Mouse (Mus musculus): ENCODE measurements at regions not wholly inside any gene's neighbourhood (a gene's known extent, or its start where the extent isn't known, plus 50 kb on each side); places are given as distances from the start of the nearest gene placed in this dataset.

DNA sequence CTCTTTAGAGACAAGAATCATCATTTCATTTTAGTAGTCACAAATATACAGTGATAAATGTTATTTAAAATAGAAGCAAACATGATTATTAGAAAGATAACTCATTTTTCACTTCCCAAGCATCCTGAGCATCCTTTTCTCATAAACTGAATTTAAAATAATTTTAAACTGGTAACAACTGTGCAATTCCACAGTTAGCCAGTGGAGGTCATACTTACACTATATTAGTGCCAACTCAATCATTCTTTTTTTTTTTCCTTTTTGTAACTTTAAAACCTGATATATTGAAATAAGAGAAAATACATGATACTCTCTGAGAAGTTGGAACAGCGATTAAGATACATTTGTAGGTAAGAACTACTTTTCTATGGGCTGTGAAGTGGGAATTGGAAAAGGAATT lies 113.2 kb upstream of the Gm17509 start:
- no peak for DNase-seq

DNA sequence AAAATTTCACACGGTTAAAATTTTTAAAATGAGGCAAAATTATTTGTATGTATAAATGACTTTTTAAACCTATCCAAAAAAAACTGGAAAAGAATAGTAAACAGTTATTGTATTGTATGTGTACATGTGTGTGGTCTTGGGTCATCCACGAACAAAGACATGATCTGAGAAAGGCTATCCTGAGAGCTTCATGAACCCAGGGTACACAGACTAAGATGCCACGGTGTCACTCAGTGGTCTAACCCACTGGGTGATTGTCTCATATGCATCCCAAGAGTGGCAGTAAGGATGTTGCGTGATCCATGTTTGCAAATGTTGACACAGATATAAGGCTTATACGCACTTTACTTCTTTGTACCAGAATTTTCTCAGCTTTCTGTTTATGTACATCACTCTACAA lies 113.7 kb upstream of the Gm17509 start:
- DNase-seq, result no peak

DNA sequence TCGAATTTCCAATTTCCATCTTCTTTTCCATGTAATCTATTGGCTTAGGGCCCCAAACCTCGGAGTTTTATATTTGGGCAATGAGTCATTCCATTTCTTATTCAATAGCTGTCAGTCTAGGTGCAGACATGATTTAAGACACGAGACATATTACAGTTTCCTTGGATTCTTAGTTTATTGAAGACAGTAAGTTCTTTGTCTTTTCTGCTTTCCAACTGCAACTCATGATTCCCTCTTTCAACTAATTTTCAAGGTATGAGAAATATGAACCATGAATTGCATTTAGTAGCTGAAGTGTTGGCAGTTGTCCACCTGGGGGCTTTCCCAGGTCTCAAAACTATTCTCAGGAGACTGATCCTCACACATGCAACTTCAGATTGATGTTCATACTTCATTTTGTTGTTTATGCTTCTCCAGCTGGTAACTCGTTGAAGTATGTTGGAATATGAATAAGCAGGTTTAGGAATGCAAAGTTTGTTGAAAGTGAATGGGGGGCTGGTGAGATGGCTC lies 160.3 kb upstream of the Gm17509 start:
- no peak for DNase-seq

DNA sequence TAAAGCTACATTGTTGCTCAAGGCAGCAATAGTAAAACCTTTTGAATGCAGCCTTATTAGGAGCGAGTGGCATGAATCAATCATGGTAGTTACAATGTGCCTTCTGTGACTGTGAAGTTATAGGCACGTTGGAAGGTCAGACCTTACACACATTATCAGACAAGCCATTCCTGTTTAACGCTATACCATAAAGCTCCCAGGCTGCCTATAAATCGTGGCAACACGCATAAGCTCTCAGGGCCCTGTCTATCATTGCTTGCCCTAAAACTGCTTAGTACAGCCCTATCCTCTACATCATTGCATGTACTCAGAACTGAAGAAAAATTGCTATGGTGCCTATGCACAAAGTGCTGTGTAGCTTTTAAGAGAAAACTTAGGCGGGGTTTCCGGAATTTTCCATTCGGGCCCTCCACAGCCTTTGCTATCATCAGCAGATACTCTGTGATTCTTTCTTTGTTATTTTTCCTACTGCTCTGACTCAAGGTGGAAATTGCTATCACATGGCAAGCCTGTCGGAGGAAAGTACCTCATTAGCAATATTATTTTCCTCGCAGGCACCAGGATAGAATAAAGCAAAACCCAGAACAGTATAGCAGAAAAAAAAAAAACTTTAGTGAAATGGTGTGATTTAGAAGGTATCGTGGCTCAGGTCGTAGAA lies 162.7 kb upstream of the Gm17509 start:
- DNase-seq, result no peak

DNA sequence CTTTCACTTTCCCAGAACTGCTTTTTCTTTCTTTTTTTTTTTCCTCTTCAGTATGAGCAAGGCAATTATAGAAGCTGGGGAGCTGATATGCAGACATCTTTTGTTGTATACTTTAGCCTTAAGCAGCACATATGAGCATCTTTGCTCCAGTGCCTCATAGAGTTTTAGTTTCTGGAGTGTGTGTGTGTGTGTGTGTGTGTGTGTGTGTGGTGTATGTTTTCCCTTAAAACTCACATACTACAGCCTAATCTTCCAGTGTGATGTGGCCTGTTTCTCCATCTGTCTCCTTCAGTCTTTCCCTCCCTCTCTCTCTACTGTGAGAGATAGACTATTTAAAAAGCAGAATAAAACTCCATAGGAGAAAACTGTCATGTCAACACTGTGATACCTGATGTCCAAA lies 169.4 kb upstream of the Gm17509 start:
- no peak for DNase-seq

DNA sequence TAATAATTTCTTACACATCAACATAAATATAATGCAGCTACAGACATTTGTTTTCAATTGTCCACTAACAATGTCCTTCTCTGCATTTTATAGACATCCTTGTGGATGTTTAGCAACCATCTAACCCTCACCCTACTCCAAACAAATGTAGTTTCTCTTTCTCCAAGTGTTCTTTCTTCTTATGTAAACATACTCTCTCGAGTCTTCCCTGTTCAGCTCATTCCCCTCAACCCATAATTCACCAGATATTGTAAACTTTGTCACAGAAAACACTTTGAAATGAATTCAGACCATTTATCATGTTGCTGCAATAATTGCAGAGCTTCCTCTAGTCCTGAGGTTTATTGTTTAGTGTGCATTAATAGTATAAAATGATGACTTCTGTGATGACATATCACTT lies 172.6 kb upstream of the Gm17509 start:
- no peak for DNase-seq

DNA sequence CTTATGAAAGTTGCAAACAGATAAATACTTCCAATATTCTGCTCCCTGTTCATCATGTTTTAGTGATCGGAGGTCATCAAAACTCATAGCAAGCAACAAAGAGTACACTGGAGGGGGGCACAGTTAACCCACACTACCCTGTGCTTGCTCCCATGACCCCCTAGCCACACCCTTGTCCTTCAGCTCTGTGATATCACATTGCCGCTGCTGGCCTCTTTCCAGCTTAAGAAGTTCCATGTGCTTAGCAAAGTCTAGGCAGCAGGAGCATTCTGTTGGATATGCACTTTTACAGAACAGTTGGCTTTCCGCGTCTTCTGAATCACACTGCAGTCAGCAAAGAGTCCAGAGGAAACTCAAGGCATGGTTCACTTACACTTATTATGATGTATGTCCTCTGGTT lies 180.4 kb upstream of the Gm17509 start:
- DNase-seq, result no peak

DNA sequence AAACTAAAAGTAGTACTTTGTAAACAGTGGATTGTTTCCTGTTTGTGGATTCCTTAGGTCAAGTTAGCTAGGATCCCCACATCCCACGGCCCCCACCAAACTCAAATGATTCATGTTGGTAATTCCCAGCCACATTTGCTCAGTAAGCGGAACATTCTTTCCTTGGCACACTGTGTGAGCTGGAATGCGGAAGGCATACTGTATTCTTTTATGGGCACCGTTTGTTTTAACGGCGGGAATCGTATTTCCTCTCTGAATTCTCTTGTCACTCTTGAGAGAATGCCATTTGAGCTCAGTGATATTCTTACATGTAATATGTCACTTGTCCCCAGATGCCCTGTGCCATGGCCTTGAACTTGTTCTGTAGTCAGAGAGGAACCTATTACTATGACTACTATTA lies 189.1 kb upstream of the Gm17509 start:
- no peak for DNase-seq

DNA sequence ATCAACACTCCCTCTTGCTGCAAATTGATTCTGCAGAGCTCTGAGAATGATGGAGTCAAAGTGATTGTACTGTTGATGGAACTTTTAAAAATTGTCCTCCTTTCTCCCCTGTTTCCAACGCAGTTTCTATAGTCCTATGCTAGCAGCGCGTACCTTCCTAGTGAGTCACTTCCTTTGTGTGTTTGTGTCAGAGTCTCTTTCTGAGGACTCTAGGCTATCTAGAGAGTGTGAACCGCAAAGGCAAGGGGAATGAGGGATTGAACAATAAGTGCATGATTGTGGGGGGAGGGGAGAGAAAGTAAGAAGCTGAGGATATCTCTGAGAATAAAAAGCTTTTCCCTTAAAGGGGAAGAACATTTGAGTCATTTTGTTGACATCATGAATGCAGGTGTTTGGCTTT lies 188.5 kb upstream of the Hcn1 start:
- no peak for DNase-seq

DNA sequence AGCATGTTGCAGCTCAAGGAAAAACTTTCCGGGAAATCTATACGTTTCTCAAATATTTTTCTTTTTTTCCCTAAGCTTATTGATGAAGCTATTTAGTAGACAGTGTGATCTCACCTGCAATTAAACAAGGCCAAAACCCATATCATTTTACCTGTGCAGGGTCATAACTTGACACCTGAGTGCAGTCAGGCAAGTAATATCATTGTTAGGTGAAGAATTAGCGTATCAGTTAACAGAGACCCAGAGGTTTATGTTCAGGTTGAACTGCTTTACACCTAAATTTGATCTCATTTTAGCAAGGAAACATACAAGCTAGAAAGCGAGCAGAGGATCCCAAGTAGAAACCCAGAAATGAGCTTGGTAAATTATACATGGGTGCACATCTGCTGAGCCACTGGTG lies 178.6 kb upstream of the Hcn1 start:
- DNase-seq, result no peak

DNA sequence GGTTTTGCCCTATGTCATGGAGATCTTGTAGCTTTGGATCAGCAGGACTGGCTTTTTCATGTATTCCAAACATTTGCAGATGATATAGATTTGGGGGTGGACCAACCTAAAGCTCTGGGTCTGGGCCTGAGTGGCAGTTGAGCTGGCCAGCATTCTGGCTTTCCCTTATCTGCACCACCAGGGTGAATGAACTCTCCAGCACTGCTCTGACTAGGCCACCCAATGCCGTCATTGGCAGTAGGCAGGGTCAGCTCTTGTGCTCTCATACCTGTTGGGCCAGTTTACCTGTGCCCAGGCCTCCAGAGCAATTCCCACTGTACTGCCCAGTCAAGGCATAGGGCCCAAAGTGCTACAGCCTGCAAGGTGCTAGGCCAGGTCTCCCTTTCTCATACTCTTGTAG lies 177.1 kb upstream of the Hcn1 start:
- DNase-seq, result no peak

DNA sequence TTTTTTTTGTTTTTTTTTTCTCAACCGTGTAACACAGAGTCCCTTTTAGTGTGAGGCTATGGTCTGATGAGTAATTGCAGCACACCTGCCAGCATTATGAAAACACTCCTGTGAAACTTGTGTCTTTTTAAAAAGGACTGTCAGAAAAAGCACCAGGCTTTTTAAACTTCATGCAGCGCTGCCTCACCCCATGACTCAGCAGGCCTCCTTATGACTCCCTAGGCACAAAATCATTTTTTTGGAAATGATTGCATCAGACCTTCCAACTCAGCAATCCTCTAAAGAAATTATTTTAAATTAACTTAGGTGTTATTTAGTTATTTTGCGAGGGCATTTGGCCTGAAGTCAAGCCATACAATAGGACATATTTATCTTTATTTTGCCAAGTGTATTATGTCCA lies 134.7 kb upstream of the Hcn1 start:
- no peak for DNase-seq

DNA sequence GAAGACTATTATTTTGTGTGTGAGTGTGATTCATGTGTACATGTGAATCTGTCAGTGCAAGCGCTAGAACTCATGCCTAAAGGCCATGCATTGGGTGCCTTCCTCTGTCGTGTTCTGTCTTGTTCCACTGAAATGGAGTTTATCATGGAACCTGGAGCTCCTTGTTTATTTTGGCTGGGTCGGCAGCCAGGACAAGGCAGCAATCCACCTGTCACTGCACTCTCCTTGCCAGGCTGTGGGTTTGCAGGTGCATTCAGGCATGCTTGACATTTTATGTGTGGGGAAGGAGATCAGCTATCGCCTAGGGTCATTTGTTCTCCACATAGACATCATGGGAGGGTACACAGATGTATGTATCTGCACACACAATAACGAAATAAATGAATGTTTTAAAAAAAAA lies 129.4 kb upstream of the Hcn1 start:
- DNase-seq, result no peak

DNA sequence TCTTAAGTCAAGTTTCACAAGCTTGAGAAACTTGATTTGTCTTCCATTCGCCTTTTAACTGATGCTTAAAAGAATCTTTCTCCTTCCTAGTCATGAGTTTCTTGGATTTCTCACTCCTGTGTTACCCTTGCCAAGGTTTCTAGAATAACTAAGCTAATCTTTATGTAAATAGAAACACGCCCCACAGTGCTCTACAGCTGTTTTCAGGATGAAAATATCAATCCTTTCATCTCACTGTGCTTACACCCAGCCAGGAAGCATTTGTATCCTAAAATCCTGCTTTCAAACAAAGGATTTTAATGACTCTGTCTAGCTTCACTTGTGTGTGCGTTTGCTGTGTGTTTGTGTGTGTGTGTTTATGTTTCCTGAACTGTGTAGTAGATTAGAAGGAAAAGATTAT lies 119.5 kb upstream of the Hcn1 start:
- DNase-seq, result no peak

DNA sequence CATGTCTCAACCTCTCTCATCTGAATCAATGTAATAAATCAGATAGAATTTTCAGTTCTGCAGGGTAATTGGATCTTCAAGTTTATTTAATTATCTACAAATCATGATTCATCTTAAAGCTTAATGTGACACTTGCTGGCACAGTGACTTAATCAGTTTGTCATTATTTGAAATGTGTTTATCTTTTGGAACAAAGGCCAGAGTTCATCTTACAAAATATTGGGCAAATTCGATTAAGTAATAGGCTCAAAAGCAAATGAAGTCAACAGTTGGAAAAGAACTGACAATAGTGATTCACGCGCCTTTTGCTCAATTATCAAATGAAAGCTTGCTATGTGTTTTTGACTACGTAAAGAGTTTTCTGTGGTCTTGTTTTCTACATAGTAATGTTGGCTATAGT lies 93.4 kb upstream of the Hcn1 start:
- DNase-seq, result no peak

DNA sequence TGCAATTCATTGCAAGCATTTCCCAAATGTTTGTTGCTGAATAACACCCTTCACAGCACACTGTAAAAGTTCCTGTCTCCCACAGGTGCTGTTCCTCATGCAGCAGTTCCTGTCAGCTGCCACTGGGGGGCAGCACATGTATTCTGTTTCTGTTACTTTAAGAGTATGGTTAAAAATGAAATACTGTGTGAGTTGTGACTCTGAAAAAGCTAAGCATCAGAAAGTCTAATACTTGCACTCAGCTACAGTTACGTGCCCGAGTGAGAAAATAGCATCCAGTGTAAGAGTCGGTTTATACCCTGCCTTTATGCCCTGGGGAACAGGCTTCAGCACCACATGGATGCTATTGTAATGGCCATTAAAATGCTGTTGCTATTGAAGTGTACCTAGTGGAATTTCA lies 52.0 kb upstream of the Hcn1 start:
- peak; percentile 30 for DNase-seq

Measured in thymus, postnatal 14 days (tissue).